In the genomic region with DNA sequence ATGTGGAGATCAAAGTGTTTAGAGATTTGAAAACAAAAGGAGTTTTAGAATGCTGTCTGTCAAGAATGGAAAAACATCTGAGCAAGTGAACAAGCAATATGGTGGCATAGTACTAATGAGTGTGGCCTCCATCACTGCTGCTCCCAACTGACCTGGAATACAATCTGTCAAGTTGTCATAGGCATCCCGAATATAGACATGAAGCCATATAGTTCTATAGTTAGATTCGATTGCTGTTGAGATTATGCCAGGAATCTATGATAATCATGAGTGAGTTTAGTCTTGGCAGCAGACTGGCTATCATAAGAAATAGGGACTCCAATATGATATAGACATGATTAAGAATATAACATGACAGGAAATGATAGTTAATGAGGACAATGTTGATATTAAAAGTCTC, we compare ENCODE assay signal across 19 mouse cellular contexts.
"Had no signal": no experiment of that assay in that cellular context is flagged by ENCODE, and none has a peak within 500 bp of the region (broad histone marks: within the 10 kb centered on the region; RNA-seq: fewer than 3 reads in every experiment).

No protein-coding gene starts in this region.

- H3K27me3 ChIP-seq: midbrain, embryonic 12.5 days; neural tube, embryonic 13.5 days; neural tube, embryonic 15.5 days had no signal

- H3K36me3 ChIP-seq: midbrain, embryonic 10.5 days; midbrain, embryonic 12.5 days; neural tube, embryonic 13.5 days; neural tube, embryonic 15.5 days had no signal

- DNase-seq: lung, adult 18-20 months; lung, embryonic 14.5 days; lung, postnatal 10 days; lung, postnatal 4 days; midbrain, embryonic 14.5 days; retina, postnatal 1 day; right cerebral cortex, adult 18-20 months; right cerebral cortex, postnatal 25 days; right cerebral cortex, postnatal 4 days; spleen, adult 18-20 months; thymus, adult 2 months; thymus, postnatal 25 days; thymus, postnatal 4 days had no signal

- H3K9me3 ChIP-seq: midbrain, embryonic 10.5 days; midbrain, embryonic 12.5 days; neural tube, embryonic 13.5 days; neural tube, embryonic 15.5 days had no signal

- H3K4me2 ChIP-seq: lung, embryonic 14.5 days; midbrain, embryonic 12.5 days; neural tube, embryonic 13.5 days; neural tube, embryonic 15.5 days had no signal

- H3K4me3 ChIP-seq: midbrain, embryonic 10.5 days; midbrain, embryonic 12.5 days; myocyte; neural tube, embryonic 13.5 days; neural tube, embryonic 15.5 days had no signal

- H3K4me1 ChIP-seq: midbrain, embryonic 10.5 days; midbrain, embryonic 12.5 days; neural tube, embryonic 13.5 days; neural tube, embryonic 15.5 days had no signal

- H3K27ac ChIP-seq: midbrain, embryonic 10.5 days; midbrain, embryonic 12.5 days; neural tube, embryonic 13.5 days; neural tube, embryonic 15.5 days had no signal

- H3K9ac ChIP-seq: lung, embryonic 14.5 days; midbrain, embryonic 12.5 days; neural tube, embryonic 13.5 days; neural tube, embryonic 15.5 days had no signal

- ATAC-seq: midbrain, embryonic 16.5 days had no signal
